11 mouse cellular contexts compared by ENCODE assay signal in the genomic region with DNA sequence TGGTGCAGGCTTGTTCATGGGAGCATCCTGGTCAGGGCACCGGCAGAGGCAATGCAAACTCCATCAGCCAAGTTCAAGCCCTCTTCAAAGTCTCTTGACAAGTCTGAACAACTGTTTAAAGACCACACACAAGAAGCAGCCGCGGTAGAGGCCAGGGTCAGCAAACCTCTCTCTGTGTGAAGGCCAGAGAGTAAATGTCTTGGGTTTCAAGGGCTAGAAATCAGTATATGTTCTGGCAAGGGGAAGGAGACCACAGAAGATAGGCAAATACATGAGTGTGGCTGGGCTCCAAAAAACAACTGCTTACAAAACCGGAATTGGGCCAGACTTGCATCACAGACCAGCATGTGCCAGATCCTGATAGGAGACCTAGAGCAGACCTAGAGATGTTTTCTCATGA.
DNase-seq lines count a peak whose midpoint lies in the region; ATAC-seq lines count a peak whose summit lies in the region.
"Had no signal": no experiment of that assay in that cellular context is flagged by ENCODE, and none has a peak within 500 bp of the region (broad histone marks: within the 10 kb centered on the region; RNA-seq: fewer than 3 reads in every experiment).

No protein-coding gene starts in this region.

- H3K4me3 ChIP-seq in heart, embryonic 12.5 days: no peak overlapping the region
- H3K4me3 ChIP-seq: hindbrain, embryonic 15.5 days; neural tube, embryonic 12.5 days had no signal

- no peaks in the 10 kb centered on the region for H3K27me3 ChIP-seq in heart, embryonic 12.5 days (replicated peaks)
- H3K27me3 ChIP-seq: hindbrain, embryonic 15.5 days; neural tube, embryonic 12.5 days had no signal

- no peak overlapping the region for H3K9ac ChIP-seq in heart, embryonic 12.5 days
- H3K9ac ChIP-seq: hindbrain, embryonic 15.5 days; neural tube, embryonic 12.5 days had no signal

- no peak overlapping the region for H3K27ac ChIP-seq in heart, embryonic 12.5 days (ENCODE audit: poor library complexity, severe bottlenecking)
- H3K27ac ChIP-seq: hindbrain, embryonic 15.5 days; neural tube, embryonic 12.5 days had no signal

- H3K9me3 ChIP-seq in heart, embryonic 12.5 days (replicated peaks): no peaks in the 10 kb centered on the region
- H3K9me3 ChIP-seq: hindbrain, embryonic 15.5 days; neural tube, embryonic 12.5 days had no signal

- intact Hi-C loops in heart, postnatal 10 days (cut with DNase I): no loop called here

- no peaks in the 10 kb centered on the region for H3K36me3 ChIP-seq in heart, embryonic 12.5 days
- H3K36me3 ChIP-seq: hindbrain, embryonic 15.5 days; neural tube, embryonic 12.5 days had no signal

- no peaks in the 10 kb centered on the region for H3K4me1 ChIP-seq in heart, embryonic 12.5 days (replicated peaks)
- H3K4me1 ChIP-seq: hindbrain, embryonic 15.5 days had no signal

- no peak overlapping the region for H3K4me2 ChIP-seq in heart, embryonic 12.5 days
- H3K4me2 ChIP-seq: hindbrain, embryonic 15.5 days; neural tube, embryonic 12.5 days had no signal

- ATAC-seq in heart, embryonic 12.5 days (ENCODE audit: insufficient number of reproducible peaks, low FRiP score): no peak
- ATAC-seq: CD4-positive, CD25-positive, alpha-beta regulatory T cell, adult 4 months had no signal

- WGBS in heart, embryonic 12.5 days: 69% methylated on average over 4 of the region's 4 CpGs

- peak; percentile 26 for DNase-seq in heart, adult 8-10 months (ENCODE audit: low spot score)
- DNase-seq in adrenal gland, postnatal 14 days: peak; percentile 66
- DNase-seq in heart, postnatal 10 days: peak; percentile 43 to 54
- peak; percentile 55 for DNase-seq in lung, postnatal 25 days (ENCODE audit: low spot score)
- no peak for DNase-seq in right cerebral cortex, adult 2 months (ENCODE audit: low spot score in 2 of 2)
- DNase-seq in layer of hippocampus, adult 9-11 months: no peak
- DNase-seq in layer of hippocampus, postnatal 36 days: no peak

Comparison
In these comparisons a context has a peak if more than half of its experiments do, and no peak if none do; other contexts are left out.
1. DNase-seq: peak in heart, adult 8-10 months (single experiment), adrenal gland, postnatal 14 days (single experiment), heart, postnatal 10 days (2 of 2) and lung, postnatal 25 days (single experiment); none in right cerebral cortex, adult 2 months (0 of 2), layer of hippocampus, adult 9-11 months (single experiment) and layer of hippocampus, postnatal 36 days (0 of 2).